Mouse (Mus musculus) sigmoid colon, adult 10 weeks (tissue): Measurements from ENCODE around the gene Sstr4. TPM values are rescaled to one million over a fixed set of nuclear protein-coding genes. Genes with fewer than 3 reads are reported as not detected.

Experiments used
- polyA plus RNA-seq: library from polyadenylated mRNA; stranded (reverse); fragments of 350-450 nt; fragmentation: Illumina TruSeq; extraction: RNeasy Lipid Tissue Mini Kit (QIAGEN cat#74804); gene quantifications from one replicate; pipeline ENCODE4 v1.2.3, GENCODE M21; 2014; ENCODE audit warnings: low read depth, low replicate concordance

Sstr4 gene
- not detected for polyA plus RNA-seq

DNA sequence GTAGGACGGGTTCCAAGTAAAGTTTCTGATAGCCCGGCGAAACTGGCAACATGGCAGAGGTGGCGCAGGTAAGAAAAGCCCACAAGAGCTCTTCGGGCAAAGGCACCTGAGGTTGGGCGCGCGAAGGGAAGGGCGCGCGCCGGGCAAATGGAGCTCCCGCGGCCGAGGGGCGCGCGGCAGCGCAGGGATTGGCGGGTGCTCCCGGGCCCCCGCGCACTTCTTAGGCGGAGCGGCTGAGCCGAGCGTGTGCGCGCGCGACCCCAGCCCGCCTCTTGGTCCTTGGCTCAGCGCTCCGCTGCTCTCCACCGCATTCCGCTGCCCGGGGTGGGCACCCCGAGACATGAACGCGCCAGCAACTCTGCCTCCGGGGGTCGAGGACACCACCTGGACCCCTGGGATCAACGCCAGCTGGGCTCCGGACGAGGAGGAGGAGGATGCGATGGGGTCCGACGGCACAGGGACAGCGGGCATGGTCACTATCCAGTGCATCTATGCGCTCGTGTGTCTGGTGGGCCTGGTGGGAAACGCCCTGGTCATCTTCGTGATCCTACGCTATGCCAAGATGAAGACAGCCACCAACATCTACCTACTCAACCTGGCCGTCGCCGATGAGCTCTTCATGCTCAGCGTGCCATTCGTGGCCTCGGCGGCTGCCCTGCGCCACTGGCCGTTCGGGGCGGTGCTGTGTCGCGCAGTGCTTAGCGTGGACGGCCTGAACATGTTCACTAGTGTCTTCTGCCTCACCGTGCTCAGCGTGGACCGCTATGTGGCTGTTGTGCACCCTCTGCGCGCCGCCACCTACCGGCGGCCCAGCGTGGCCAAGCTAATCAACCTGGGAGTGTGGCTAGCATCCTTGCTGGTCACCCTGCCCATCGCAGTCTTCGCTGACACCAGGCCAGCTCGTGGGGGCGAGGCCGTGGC is at the start of gene Sstr4:
Gene Sstr4, plus strand, starts transcription at position 214 of the 921 bp plus-strand sequence.

DNA sequence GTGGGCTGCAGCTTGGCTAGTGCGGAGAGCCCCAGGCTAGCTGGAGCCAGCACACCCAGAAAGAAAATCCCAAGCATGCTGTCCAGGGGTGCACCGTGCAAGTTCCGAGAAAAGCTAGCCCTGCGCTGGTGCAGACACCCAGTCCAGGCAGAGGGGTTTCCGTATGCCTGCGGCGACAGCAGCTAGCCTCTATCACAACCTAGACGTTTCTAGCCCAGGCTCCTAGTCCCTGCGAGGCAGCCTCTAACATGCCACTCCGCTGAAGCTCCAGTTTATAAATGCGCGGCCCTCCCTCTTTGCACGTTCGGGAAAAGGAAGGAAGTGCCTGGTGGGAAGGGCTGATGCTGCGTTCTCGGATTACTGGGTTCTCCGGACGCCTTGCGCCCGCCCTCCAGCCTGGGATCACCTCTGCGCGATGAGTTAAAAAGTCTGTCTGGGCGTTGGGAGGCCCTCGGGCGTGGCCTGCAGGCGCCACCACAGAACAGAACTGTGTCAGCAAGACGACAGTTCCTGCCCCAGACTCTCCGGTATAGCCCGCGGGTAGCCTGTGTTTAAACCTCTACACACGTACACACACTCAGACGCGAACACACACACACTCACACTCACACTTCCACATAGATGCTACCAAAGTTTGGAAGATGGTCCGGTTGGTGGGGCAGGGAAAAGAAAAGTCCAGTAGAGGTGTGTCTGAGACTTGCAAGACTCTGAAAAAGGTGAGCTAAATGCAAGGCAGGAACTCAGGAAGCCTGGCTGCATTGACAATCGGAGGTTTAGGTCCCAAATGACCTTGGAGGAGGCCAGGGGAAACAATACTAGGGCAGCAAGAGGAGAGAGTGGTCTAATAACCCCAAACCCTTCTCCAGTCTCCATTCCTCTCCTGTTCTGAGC is 13.0 kb downstream of the Sstr4 start, which contains the start of gene Thbd:
Gene Thbd, minus strand, starts transcription at position 319 of the 891 bp plus-strand sequence.

DNA sequence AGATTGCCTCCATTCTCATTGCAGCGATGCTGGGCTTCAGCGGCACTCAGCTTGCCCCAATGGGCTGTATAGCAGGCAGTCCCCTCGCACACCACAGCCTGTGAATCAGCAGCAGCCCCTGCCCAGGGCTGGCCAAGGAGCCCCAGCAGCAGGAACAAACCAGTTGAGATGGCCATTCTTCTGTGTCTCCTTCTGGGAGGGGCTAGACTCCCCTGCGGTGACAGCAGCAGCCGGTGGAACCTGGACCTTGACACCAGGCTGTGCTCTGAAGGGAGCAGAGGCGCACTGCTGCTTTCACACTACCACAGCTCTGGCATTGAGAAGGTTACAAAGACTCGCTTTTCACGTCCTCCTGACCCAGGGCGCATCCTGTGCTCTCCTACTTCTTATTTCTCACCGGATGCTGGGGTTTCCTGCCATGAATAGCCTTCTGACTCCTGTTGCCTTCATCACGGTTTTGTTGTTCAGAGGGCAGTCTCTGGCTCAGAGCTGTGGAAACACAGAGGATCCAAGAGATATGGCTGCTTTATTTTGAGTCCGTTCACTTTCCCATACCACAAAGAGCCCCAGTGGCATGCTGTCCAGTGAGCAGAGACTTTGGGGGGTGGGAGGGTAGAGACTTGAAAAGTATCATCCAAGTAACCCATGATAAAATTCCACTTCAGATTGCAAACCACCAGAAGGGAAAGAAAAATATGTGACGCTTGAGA is 48.3 kb downstream of the Sstr4 start, which contains the start of gene Cd93:
Gene Cd93, minus strand, starts transcription at position 315 of the 710 bp plus-strand sequence.

Other genes starting within 250 kb of the Sstr4 start
- gene Thbd, start 12.8 kb downstream of the Sstr4 start, polyA plus RNA-seq = 43.1 TPM
- gene Cd93, start 48.2 kb downstream of the Sstr4 start, polyA plus RNA-seq = 17.2 TPM